Comparison of ENCODE assay signal across 22 mouse cellular contexts in genomic region chr11:97542171-97543150, GRCm38 (mm10). TPM values are rescaled to one million over a fixed set of nuclear protein-coding genes. Genes with fewer than 3 reads are reported as not detected.
DNase-seq lines count a peak whose midpoint lies in the region; ATAC-seq and TF ChIP-seq lines count a peak whose summit lies in the region.
"Had no signal": no experiment of that assay in that cellular context is flagged by ENCODE, and none has a peak within 500 bp of the region (broad histone marks: within the 10 kb centered on the region; RNA-seq: fewer than 3 reads in every experiment).

No protein-coding gene starts in this region.

- peaks cover 97% of the 10 kb centered on the region for H3K27me3 ChIP-seq in hindbrain, embryonic 10.5 days (ENCODE audit: insufficient read depth, poor library complexity, severe bottlenecking)
- H3K27me3 ChIP-seq in hindbrain, embryonic 12.5 days, result peaks cover 72% of the 10 kb centered on the region
- H3K27me3 ChIP-seq: midbrain, embryonic 15.5 days had no signal

- H3K36me3 ChIP-seq in hindbrain, embryonic 10.5 days, result peaks cover 4% of the 10 kb centered on the region; the same call in 1 of the 2 replicates
- H3K36me3 ChIP-seq in hindbrain, embryonic 12.5 days, result 0 out of 2 replicates have a peak, but pooled peaks cover 9% of the 10 kb centered on the region
- H3K36me3 ChIP-seq: embryonic facial prominence, embryonic 10.5 days; limb, embryonic 15.5 days; liver, embryonic 15.5 days; midbrain, embryonic 15.5 days had no signal

- H3K4me1 ChIP-seq in hindbrain, embryonic 10.5 days (replicated peaks), result peaks cover 71% of the 10 kb centered on the region
- peaks cover 51% of the 10 kb centered on the region for H3K4me1 ChIP-seq in hindbrain, embryonic 12.5 days

- DNase-seq in cerebellum, adult 11 months, result peak; percentile 43
- no peak for DNase-seq in hindbrain, embryonic 10.5 days (ENCODE audit: low spot score)
- no peak for DNase-seq in layer of hippocampus, adult 2 months (ENCODE audit: low spot score in 2 of 2)
- no peak for DNase-seq in layer of hippocampus, postnatal 36 days
- peak; percentile 42 for DNase-seq in ES-CJ7 (ENCODE audit: low read depth, low spot score)
- DNase-seq in gastrocnemius, postnatal 14 days, result no peak

- intact Hi-C loops in gastrocnemius, postnatal 14 days (cut with DNase I; ENCODE audit: low total_unique reads), result no loop called here

- no peak overlapping the region for H3K4me2 ChIP-seq in hindbrain, embryonic 12.5 days (replicated peaks)
- H3K4me2 ChIP-seq: limb, embryonic 15.5 days; liver, embryonic 15.5 days; midbrain, embryonic 15.5 days had no signal

- no peak overlapping the region for H3K4me3 ChIP-seq in hindbrain, embryonic 10.5 days
- no peak overlapping the region for H3K4me3 ChIP-seq in hindbrain, embryonic 12.5 days
- no peak overlapping the region for H3K4me3 ChIP-seq in layer of hippocampus, adult 2 months
- H3K4me3 ChIP-seq: embryonic facial prominence, embryonic 10.5 days; limb, embryonic 15.5 days; liver, embryonic 15.5 days; midbrain, embryonic 15.5 days had no signal

- no peak overlapping the region for H3K9ac ChIP-seq in hindbrain, embryonic 12.5 days
- H3K9ac ChIP-seq: limb, embryonic 15.5 days; liver, embryonic 15.5 days; midbrain, embryonic 15.5 days had no signal

- H3K9me3 ChIP-seq in hindbrain, embryonic 10.5 days, result no peaks in the 10 kb centered on the region
- H3K9me3 ChIP-seq in hindbrain, embryonic 12.5 days (replicated peaks), result no peaks in the 10 kb centered on the region
- H3K9me3 ChIP-seq: embryonic facial prominence, embryonic 10.5 days; limb, embryonic 15.5 days; liver, embryonic 15.5 days; midbrain, embryonic 15.5 days had no signal

- TF ChIP-seq CTCF in layer of hippocampus, adult 2 months (conservative IDR thresholded peaks at IDR 0.05), result no peak

- WGBS in hindbrain, embryonic 10.5 days, result 75% methylated on average over 22 of the region's 22 CpGs
- WGBS in hindbrain, embryonic 12.5 days, result 72% methylated on average over 22 of the region's 22 CpGs

- no peak for ATAC-seq in cerebellum, adult (ENCODE audit: insufficient number of reproducible peaks, low FRiP score, low TSS enrichment)
- no peak for ATAC-seq in hindbrain, embryonic 12.5 days (ENCODE audit: low FRiP score)
- ATAC-seq: midbrain, embryonic 15.5 days had no signal

- 0 out of 2 replicates have a peak overlapping the region, but pooled peaks have one; percentile 30 for H3K27ac ChIP-seq in hindbrain, embryonic 10.5 days
- H3K27ac ChIP-seq in hindbrain, embryonic 12.5 days, result no peak overlapping the region
- H3K27ac ChIP-seq in layer of hippocampus, adult 2 months, result peak overlapping the region; percentile 88
- H3K27ac ChIP-seq: limb, embryonic 15.5 days; liver, embryonic 15.5 days; macrophage; stomach, postnatal 0 days had no signal

RNA-seq across cellular contexts. Expression of gene Srcin1, which starts 33.5 kb away (rescaled TPM):
- 0.76 and 1.8 TPM in 2 replicates for polyA plus RNA-seq in hindbrain, embryonic 10.5 days (2016; fragmentation: Nextera tagmentation; extraction: Ambion mirVana)
- 6.3 and 6.7 TPM in 2 replicates for polyA plus RNA-seq in hindbrain, embryonic 12.5 days (2016; fragmentation: Nextera tagmentation; extraction: Ambion mirVana)
- total RNA-seq in layer of hippocampus, adult 2 months (2021), result 100 to 1,000 TPM; 226 to 232 TPM
- total RNA-seq in layer of hippocampus, postnatal 36 days (2021), result 100 to 1,000 TPM; 230 to 247 TPM
- under 1 TPM; 0.51 to 0.64 TPM for total RNA-seq in gastrocnemius, postnatal 14 days (2021)
- polyA plus RNA-seq: liver, embryonic 15.5 days had no signal

RNA-seq across cellular contexts. Expression of gene 4933428G20Rik, which starts 42.3 kb away (rescaled TPM):
- 0.59 and 0.66 TPM in 2 replicates for polyA plus RNA-seq in hindbrain, embryonic 10.5 days (2016; fragmentation: Nextera tagmentation; extraction: Ambion mirVana)
- 0.85 and 0.94 TPM in 2 replicates for polyA plus RNA-seq in hindbrain, embryonic 12.5 days (2016; fragmentation: Nextera tagmentation; extraction: Ambion mirVana)
- under 1 TPM in 1 of 2 experiments, not detected in 1; 0.25 TPM for total RNA-seq in layer of hippocampus, adult 2 months (2021)
- not detected for total RNA-seq in layer of hippocampus, postnatal 36 days (2021)
- total RNA-seq in gastrocnemius, postnatal 14 days (2021), result not detected
- total RNA-seq: adrenal gland, postnatal 25 days; gastrocnemius, postnatal 4 days; layer of hippocampus, postnatal 14 days; left cerebral cortex, postnatal 25 days had no signal
- polyA plus RNA-seq: forebrain, embryonic 14.5 days; large intestine, adult 2 months; macrophage; neural tube, embryonic 11.5 days; urinary bladder, adult 2 months had no signal

Comparison
In these comparisons a context has a peak if more than half of its experiments do, and no peak if none do; other contexts are left out.
1. DNase-seq: peak in cerebellum, adult 11 months (single experiment) and ES-CJ7 (single experiment); none in hindbrain, embryonic 10.5 days (single experiment), layer of hippocampus, adult 2 months (0 of 2), layer of hippocampus, postnatal 36 days (0 of 2) and gastrocnemius, postnatal 14 days (single experiment).
2. RNA of gene Srcin1, which starts 33.5 kb away (total RNA-seq): 230 to 247 TPM in layer of hippocampus, postnatal 36 days and 226 to 232 TPM in layer of hippocampus, adult 2 months; 0.51 to 0.64 TPM in gastrocnemius, postnatal 14 days; every median in the first group is over 100 times any median in the second.